Mouse (Mus musculus) midbrain, embryonic 12.5 days (tissue): ENCODE results near the gene Neu1. TPM values are rescaled to one million over a fixed set of nuclear protein-coding genes. Genes with fewer than 3 reads are reported as not detected.
"Not testable (repeated sequence)": the region's sequence is repeated elsewhere in the genome, so short reads cannot be mapped to it uniquely, and the experiment has no call there.

Experiments used
- ATAC-seq: fragments of 200-750 bp; cut with Nextera tagmentation; 2 replicates; pipeline ENCODE4 v1.8.0; 2017; ENCODE audit warnings: low read depth, moderate TSS enrichment, moderate library complexity; ENCODE audit not compliant: low FRiP score
- H3K27ac ChIP-seq: fragments of 300-500 bp; sonication (generic); replicated peaks from 2 replicates; pipeline ENCODE4 v1.5.1; 2016; ENCODE audit warnings: mild to moderate bottlenecking
- H3K27me3 ChIP-seq: fragments of 300-500 bp; sonication (generic); 2 replicates; pipeline ENCODE4 v1.6.1; 2016; ENCODE audit warnings: mild to moderate bottlenecking
- H3K36me3 ChIP-seq: fragments of 300-500 bp; sonication (generic); 2 replicates; pipeline ENCODE4 v1.6.1; 2016
- H3K4me1 ChIP-seq: fragments of 300-500 bp; sonication (generic); 2 replicates; pipeline ENCODE4 v1.6.1; 2016
- H3K4me2 ChIP-seq: fragments of 300-500 bp; sonication (generic); replicated peaks from 2 replicates; pipeline ENCODE4 v1.6.1; 2016; ENCODE audit warnings: mild to moderate bottlenecking, moderate library complexity
- H3K4me3 ChIP-seq: fragments of 300-500 bp; sonication (generic); 2 replicates; pipeline ENCODE4 v1.5.1; 2016; ENCODE audit warnings: mild to moderate bottlenecking
- H3K9ac ChIP-seq: fragments of 300-500 bp; sonication (generic); replicated peaks from 2 replicates; pipeline ENCODE4 v1.6.1; 2016; ENCODE audit warnings: mild to moderate bottlenecking, moderate library complexity
- H3K9me3 ChIP-seq: fragments of 300-500 bp; sonication (generic); 2 replicates; pipeline ENCODE4 v1.6.1; 2016; ENCODE audit warnings: mild to moderate bottlenecking
- WGBS: fragments of 180-500 bp; shearing (Covaris S2); methylation state at CpG from one replicate; pipeline ENCODE4 v1.1.7; 2016; 5-methylcytosine and 5-hydroxymethylcytosine counted together
- polyA plus RNA-seq: library from polyadenylated mRNA; unstranded; fragments of >200 nt; fragmentation: Nextera tagmentation; extraction: Ambion mirVana; gene quantifications from 2 replicates; pipeline ENCODE4 v1.2.1, GENCODE M21; 2016

Gene Neu1
- polyA plus RNA-seq, 1 experiment from 2014 or later, result 20.4 TPM

GRCm38 (mm10) chr17:34959881-34960515 is 28.9 kb downstream of the Neu1 start:
- H3K9ac ChIP-seq, result peak overlapping the region; percentile 66
- H3K4me1 ChIP-seq, result peaks cover 11% of the 10 kb centered on the region
- no peak overlapping the region for H3K27ac ChIP-seq
- ATAC-seq, result peak; percentile 17; the same call in 1 of the 2 replicates
- 13% methylated on average over 12 of the region's 12 CpGs for WGBS
- peak overlapping the region; percentile 49 for H3K4me3 ChIP-seq
- H3K9me3 ChIP-seq, result no peaks in the 10 kb centered on the region
- no peaks in the 10 kb centered on the region for H3K36me3 ChIP-seq
- H3K4me2 ChIP-seq, result peak overlapping the region; percentile 80
- H3K27me3 ChIP-seq, result peaks cover 59% of the 10 kb centered on the region

- no peak for ATAC-seq
- H3K9me3 ChIP-seq, result no peaks in the 10 kb centered on the region
- H3K4me3 ChIP-seq, result no peak overlapping the region
- H3K9ac ChIP-seq, result no peak overlapping the region
- H3K27ac ChIP-seq, result no peak overlapping the region
- peaks cover 51% of the 10 kb centered on the region for H3K27me3 ChIP-seq
- H3K4me2 ChIP-seq, result no peak overlapping the region
- no peaks in the 10 kb centered on the region for H3K36me3 ChIP-seq
- peaks cover 11% of the 10 kb centered on the region for H3K4me1 ChIP-seq
These were observed 29.8 kb downstream of the Neu1 start for GRCm38 (mm10) chr17:34960702-34961493.

- Histone ChIP-seq H3K27ac (no peak overlapping the region), H3K9ac (no peak overlapping the region), H3K27me3 (peaks cover 49% of the 10 kb centered on the region), H3K4me2 (no peak overlapping the region), H3K36me3 (no peaks in the 10 kb centered on the region), H3K4me3 (no peak overlapping the region), H3K4me1 (peaks cover 11% of the 10 kb centered on the region), H3K9me3 (no peaks in the 10 kb centered on the region)
- 37% methylated on average over 3 of the region's 3 CpGs for WGBS
- no peak for ATAC-seq
These were observed 31.1 kb downstream of the Neu1 start for GRCm38 (mm10) chr17:34962125-34962524.

DNA sequence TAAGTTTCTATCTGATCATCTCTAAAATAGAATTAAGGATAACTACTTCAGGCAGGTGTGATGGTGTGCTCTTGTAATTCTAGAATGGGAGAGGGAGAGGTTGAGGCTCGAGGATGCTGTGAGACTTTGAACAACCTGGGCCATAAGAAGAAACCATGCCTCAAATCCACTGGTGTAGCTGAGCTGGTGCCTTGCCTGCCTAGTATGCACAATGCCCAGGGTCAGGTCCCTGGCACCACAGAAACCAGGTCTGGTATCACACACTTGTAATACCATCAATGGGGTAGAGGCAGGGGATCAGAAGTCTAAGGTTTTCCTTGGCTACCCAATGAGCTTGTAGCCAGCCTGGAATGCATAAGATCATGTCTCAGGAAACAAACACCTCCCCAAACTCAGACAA is 31.8 kb downstream of the Neu1 start:
- Histone ChIP-seq H3K36me3 (no peaks in the 10 kb centered on the region), H3K9ac (no peak overlapping the region), H3K27me3 (peaks cover 52% of the 10 kb centered on the region), H3K4me3 (no peak overlapping the region), H3K4me2 (no peak overlapping the region), H3K4me1 (peaks cover 11% of the 10 kb centered on the region), H3K27ac (no peak overlapping the region), H3K9me3 (no peaks in the 10 kb centered on the region)
- WGBS, result 64% methylated on average over 1 of the region's 1 CpGs
- ATAC-seq, result no peak

DNA sequence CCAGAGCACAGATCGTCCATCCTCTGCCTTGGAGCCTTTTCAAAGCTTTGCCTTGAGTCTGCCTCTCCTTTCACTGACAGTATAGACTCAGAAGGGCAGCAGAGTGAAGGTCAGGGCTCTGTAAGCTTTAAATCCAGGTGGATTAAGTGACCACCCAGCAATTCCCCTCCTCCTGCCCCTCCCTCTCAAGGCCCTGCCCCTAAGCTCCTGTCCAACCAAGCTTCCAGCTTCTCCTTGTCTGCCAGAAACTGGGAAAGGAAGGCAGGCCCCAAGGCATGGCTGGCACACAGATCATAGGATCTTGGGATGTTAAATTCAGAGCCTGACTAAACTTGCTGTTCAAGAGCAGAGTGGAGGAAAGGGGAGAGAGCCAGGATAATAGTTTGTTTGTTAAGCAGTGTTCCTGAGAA is 33.6 kb downstream of the Neu1 start:
- ATAC-seq, result no peak
- Histone ChIP-seq H3K4me1 (peaks cover 7% of the 10 kb centered on the region), H3K27me3 (peaks cover 68% of the 10 kb centered on the region), H3K9ac (no peak overlapping the region), H3K27ac (no peak overlapping the region), H3K4me3 (no peak overlapping the region), H3K36me3 (no peaks in the 10 kb centered on the region), H3K4me2 (no peak overlapping the region), H3K9me3 (no peaks in the 10 kb centered on the region)
- WGBS, result 5% methylated on average over 1 of the region's 1 CpGs

- no peaks in the 10 kb centered on the region for H3K36me3 ChIP-seq
- H3K4me3 ChIP-seq, result no peak overlapping the region
- peaks cover 64% of the 10 kb centered on the region for H3K27me3 ChIP-seq
- no peak overlapping the region for H3K27ac ChIP-seq
- 82% methylated on average over 5 of the region's 5 CpGs for WGBS
- ATAC-seq, result no peak
- no peaks in the 10 kb centered on the region for H3K4me1 ChIP-seq
- H3K4me2 ChIP-seq, result no peak overlapping the region
- H3K9me3 ChIP-seq, result no peaks in the 10 kb centered on the region
- no peak overlapping the region for H3K9ac ChIP-seq
These were observed 34.6 kb downstream of the Neu1 start for GRCm38 (mm10) chr17:34965627-34966026.

GRCm38 (mm10) chr17:34969822-34970221 is 38.8 kb downstream of the Neu1 start, which contains the start of gene Gm20481:
Gene Gm20481, plus strand, starts transcription at chr17:34969912.
- not testable (repeated sequence) for H3K9me3 ChIP-seq, H3K4me3 ChIP-seq, H3K27ac ChIP-seq, H3K9ac ChIP-seq, H3K4me2 ChIP-seq, ATAC-seq, H3K36me3 ChIP-seq, H3K4me1 ChIP-seq
- peaks cover 53% of the 10 kb centered on the region for H3K27me3 ChIP-seq
- 67% methylated on average over 7 of the region's 11 CpGs for WGBS

GRCm38 (mm10) chr17:34970850-34971249 is 39.8 kb downstream of the Neu1 start:
- not testable (repeated sequence) for H3K4me3 ChIP-seq, H3K9ac ChIP-seq, H3K27ac ChIP-seq, H3K9me3 ChIP-seq, H3K4me1 ChIP-seq, H3K4me2 ChIP-seq, ATAC-seq, H3K36me3 ChIP-seq
- H3K27me3 ChIP-seq, result peaks cover 50% of the 10 kb centered on the region
- WGBS, result 38% methylated on average over 27 of the region's 37 CpGs

DNA sequence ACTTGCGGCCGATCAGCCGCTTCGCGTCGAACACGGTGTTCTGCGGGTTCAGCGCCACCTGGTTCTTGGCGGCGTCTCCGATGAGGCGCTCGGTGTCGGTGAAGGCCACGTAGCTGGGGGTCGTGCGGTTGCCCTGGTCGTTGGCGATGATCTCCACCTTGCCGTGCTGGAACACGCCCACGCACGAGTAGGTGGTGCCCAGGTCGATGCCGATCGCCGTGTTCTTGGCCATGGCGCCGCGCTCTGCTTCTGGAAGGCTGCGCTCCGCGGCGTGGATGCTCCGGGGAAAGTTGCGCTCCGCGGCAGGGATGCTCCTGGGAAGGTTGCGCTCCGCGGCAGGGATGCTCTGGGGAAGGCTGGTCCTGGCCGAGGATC is 40.6 kb downstream of the Neu1 start:
- WGBS, result under 1% methylated on average over 22 of the region's 43 CpGs
- peak; percentile 60 for ATAC-seq

GRCm38 (mm10) chr17:34972069-34972749 is 41.2 kb downstream of the Neu1 start, which contains the start of the genes Hspa1a and Hspa1l:
Gene Hspa1a, minus strand, starts transcription at chr17:34972156.
Gene Hspa1l, plus strand, starts transcription at chr17:34972703.
- not testable (repeated sequence) for H3K27ac ChIP-seq, H3K4me1 ChIP-seq, H3K36me3 ChIP-seq, H3K9me3 ChIP-seq
- ATAC-seq, result peak; percentile 92
- Histone ChIP-seq H3K4me2 (peak within 1 kb of the TSS; percentile 60), H3K27me3 (peaks cover 45% of the 10 kb centered on the region), H3K4me3 (peak within 1 kb of the TSS; percentile 35), H3K9ac (peak within 1 kb of the TSS; percentile 41; the same call in 1 of the 2 replicates)
- WGBS, result under 1% methylated on average over 31 of the region's 33 CpGs

More for the DNA sequence above, 40.6 kb downstream of the Neu1 start:
- not testable (repeated sequence) for H3K4me1 ChIP-seq, H3K9me3 ChIP-seq, H3K27ac ChIP-seq, H3K36me3 ChIP-seq
- Histone ChIP-seq H3K4me2 (peak overlapping the region; percentile 60), H3K9ac (0 out of 2 replicates have a peak overlapping the region, but pooled peaks have one; percentile 41), H3K27me3 (peaks cover 50% of the 10 kb centered on the region), H3K4me3 (peak overlapping the region; percentile 35)

DNA sequence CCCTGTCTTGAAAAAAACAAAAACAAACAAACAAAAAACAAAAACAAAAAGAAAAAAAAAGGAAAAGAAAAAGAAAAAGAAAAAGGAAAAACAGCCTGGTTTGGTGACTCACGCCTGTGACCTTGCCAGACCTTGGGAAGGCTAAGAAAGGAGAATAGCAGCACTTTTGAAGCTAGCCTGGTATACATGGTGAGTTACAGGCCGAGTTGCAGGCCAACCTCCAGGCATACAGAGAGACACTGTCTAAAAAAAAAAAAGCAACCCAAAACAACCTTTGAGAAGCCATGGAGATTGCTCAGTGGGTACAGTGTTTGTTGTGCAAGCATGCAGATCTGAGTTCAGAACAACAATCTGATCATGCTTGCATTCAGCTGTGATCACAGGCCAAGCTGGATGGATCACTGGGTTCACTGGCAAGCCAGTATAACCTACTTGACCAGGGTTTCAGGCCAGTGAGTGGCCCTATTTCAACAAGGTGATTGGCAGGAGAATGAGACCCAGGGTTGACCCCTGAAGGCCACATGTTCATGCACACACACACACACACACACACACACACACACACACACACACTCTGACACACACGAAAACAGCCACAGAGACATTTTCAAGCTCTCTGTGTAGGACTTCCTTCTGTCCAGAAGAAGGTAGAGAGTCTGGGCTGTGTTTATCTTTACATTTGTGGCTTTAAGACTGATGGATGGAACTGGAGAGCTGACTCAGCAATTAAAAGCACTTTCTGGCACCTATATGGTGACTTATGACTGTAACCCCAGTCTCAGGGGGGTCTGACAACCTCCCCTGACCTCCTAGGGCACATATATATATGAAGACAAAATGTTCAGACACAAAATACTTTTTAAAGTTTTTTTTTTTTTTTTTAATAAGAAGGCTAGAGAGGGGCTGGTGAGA is 44.8 kb downstream of the Neu1 start:
- Histone ChIP-seq H3K27me3 (peaks cover 18% of the 10 kb centered on the region; the same call in 1 of the 2 replicates), H3K9me3 (no peaks in the 10 kb centered on the region), H3K4me2 (no peak overlapping the region), H3K4me3 (no peak overlapping the region), H3K27ac (no peak overlapping the region), H3K36me3 (no peaks in the 10 kb centered on the region), H3K9ac (no peak overlapping the region), H3K4me1 (peaks cover 9% of the 10 kb centered on the region)
- WGBS, result 84% methylated on average over 3 of the region's 3 CpGs
- ATAC-seq, result no peak
